Mouse (Mus musculus) hindbrain, embryonic 15.5 days (tissue): ENCODE data around the gene Klf16. TPM values are rescaled to one million over a fixed set of nuclear protein-coding genes. Genes with fewer than 3 reads are reported as not detected.

ENCODE experiments used
- ATAC-seq: fragments of 200-750 bp; cut with Nextera tagmentation; 2 replicates; pipeline ENCODE4 v1.8.0; 2017; ENCODE audit warnings: low read depth, moderate number of reproducible peaks, moderate TSS enrichment; ENCODE audit not compliant: low FRiP score
- H3K27ac ChIP-seq: fragments of 300-500 bp; sonication (generic); replicated peaks from 2 replicates; pipeline ENCODE4 v1.5.1; 2015; ENCODE audit warnings: mild to moderate bottlenecking, inconsistent platforms
- H3K27me3 ChIP-seq: fragments of 300-500 bp; sonication (generic); 2 replicates; pipeline ENCODE4 v1.6.1; 2015; ENCODE audit warnings: control low read depth, inconsistent platforms
- H3K36me3 ChIP-seq: fragments of 300-500 bp; sonication (generic); 2 replicates; pipeline ENCODE4 v1.6.1; 2015; ENCODE audit warnings: control low read depth, inconsistent platforms
- H3K4me1 ChIP-seq: fragments of 300-500 bp; sonication (generic); replicated peaks from 2 replicates; pipeline ENCODE4 v1.6.1; 2015; ENCODE audit warnings: control low read depth, inconsistent platforms
- H3K4me2 ChIP-seq: fragments of 300-500 bp; sonication (generic); 2 replicates; pipeline ENCODE4 v1.6.1; 2015; ENCODE audit warnings: moderate library complexity, mild to moderate bottlenecking, inconsistent platforms
- H3K4me3 ChIP-seq: fragments of 300-500 bp; sonication (generic); 2 replicates; pipeline ENCODE4 v1.5.1; 2015; ENCODE audit warnings: mild to moderate bottlenecking, inconsistent platforms
- H3K9ac ChIP-seq: fragments of 300-500 bp; sonication (generic); 2 replicates; pipeline ENCODE4 v1.6.1; 2015; ENCODE audit warnings: inconsistent platforms
- H3K9me3 ChIP-seq: fragments of 300-500 bp; sonication (generic); 2 replicates; pipeline ENCODE4 v1.6.1; 2016; ENCODE audit warnings: control low read depth, inconsistent platforms
- WGBS: fragments of 180-500 bp; shearing (Covaris S2); methylation state at CpG from one replicate; pipeline ENCODE4 v1.1.7; 2015; 5-methylcytosine and 5-hydroxymethylcytosine counted together
- polyA plus RNA-seq: library from polyadenylated mRNA; unstranded; fragments of >200 nt; fragmentation: Nextera tagmentation; extraction: Ambion mirVana; gene quantifications from 2 replicates; pipeline ENCODE4 v1.2.1, GENCODE M21; 2015

The Klf16 gene
- polyA plus RNA-seq, 1 experiment from 2014 or later = 6.7 TPM

DNA sequence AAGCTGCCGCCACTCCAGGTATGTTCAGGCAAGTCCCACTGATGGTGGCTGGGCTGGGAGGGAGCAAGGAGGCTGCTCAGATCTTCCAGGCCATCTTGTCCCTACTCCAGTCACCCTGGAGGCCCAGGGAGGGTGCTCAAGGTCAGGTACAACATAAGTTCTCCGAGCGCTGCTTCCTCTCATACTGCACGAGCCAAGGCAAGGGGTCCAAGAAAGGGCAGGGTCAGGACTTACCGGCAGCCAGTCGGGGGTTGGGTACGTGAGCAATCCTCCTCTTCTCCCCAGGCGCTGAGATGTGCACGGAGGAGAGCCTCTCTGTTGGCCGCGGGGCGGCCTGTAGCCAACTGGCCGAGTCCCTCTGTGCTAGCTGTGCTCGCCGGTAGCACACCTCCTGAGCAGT, 29.6 kb downstream of the Klf16 start:
- H3K27me3 ChIP-seq = no peaks in the 10 kb centered on the region
- H3K36me3 ChIP-seq = peaks cover 55% of the 10 kb centered on the region
- no peak for ATAC-seq
- 0 out of 2 replicates have a peak, but pooled peaks cover 3% of the 10 kb centered on the region for H3K4me1 ChIP-seq
- 90% methylated on average over 15 of the region's 15 CpGs for WGBS
- H3K27ac ChIP-seq = no peak overlapping the region
- H3K9me3 ChIP-seq = no peaks in the 10 kb centered on the region
- no peak overlapping the region for H3K4me2 ChIP-seq
- no peak overlapping the region for H3K9ac ChIP-seq
- H3K4me3 ChIP-seq = no peak overlapping the region

DNA sequence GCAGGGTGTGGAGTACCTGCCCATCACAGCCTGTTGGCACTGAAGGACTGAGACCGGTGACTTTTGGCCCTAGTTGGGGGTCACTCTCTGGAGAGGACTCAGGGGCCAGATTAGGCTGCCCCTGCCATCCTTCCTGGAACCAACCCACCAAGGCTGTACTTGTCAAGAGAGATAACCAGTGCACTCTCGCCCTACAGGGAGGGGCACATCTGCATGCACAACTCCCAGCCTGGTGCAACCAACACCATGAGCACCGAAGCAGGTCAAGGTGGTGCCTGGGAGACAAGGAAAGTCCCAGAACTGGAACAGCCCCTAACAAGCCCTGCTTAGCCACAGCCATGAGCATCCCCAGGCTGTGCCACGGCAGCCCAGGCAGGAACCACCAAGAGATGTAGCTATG, 30.2 kb downstream of the Klf16 start:
- H3K4me1 ChIP-seq = 0 out of 2 replicates have a peak, but pooled peaks cover 3% of the 10 kb centered on the region
- ATAC-seq = no peak
- no peak overlapping the region for H3K27ac ChIP-seq
- H3K36me3 ChIP-seq = peaks cover 60% of the 10 kb centered on the region
- no peak overlapping the region for H3K4me2 ChIP-seq
- no peak overlapping the region for H3K9ac ChIP-seq
- 96% methylated on average over 4 of the region's 4 CpGs for WGBS
- no peaks in the 10 kb centered on the region for H3K9me3 ChIP-seq
- no peak overlapping the region for H3K4me3 ChIP-seq
- no peaks in the 10 kb centered on the region for H3K27me3 ChIP-seq

DNA sequence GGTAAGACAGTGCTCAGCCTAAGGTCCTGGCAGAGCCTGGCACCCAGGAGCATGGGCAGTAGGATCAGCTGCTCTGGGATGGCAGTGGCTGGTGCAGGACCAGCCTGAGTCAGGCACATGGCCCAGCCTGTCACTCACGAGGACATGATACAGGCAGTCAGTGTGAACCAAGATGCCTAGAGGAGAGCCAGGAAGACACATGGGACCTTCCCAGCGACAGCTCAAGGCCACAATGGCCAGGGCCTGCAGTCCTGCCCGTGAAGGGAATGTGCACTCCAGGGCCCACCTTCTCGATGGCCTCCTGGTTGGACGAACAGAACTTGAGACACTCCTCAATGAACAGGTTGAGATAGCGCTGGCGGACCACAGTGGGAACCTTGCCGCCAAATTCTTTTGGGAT, 31.5 kb downstream of the Klf16 start:
- H3K27me3 ChIP-seq = no peaks in the 10 kb centered on the region
- H3K9ac ChIP-seq = no peak overlapping the region
- peaks cover 61% of the 10 kb centered on the region for H3K36me3 ChIP-seq
- H3K4me3 ChIP-seq = no peak overlapping the region
- H3K27ac ChIP-seq = no peak overlapping the region
- H3K4me1 ChIP-seq = 0 out of 2 replicates have a peak, but pooled peaks cover 3% of the 10 kb centered on the region
- no peaks in the 10 kb centered on the region for H3K9me3 ChIP-seq
- ATAC-seq = no peak
- WGBS = 94% methylated on average over 8 of the region's 8 CpGs
- H3K4me2 ChIP-seq = no peak overlapping the region

DNA sequence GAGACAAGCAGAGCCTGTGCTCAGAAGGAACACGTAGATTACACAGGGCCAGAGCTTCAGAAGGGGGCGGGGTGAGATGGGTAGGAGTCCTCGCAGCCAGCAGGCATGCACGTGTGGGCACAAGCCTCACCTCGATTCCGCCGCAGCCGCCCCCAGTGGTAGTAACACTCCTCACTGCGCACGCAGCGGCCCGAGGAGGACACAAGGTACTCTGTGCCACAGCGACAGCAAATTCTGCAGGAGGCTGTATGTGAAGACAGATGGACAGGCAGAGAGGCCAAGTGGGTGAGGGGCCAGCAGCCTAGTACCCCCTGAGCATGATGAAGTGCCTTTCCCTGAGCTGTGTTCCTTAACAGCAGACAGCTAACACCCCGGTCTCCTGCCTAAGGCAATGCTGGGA, 33.2 kb downstream of the Klf16 start:
- peaks cover 50% of the 10 kb centered on the region for H3K36me3 ChIP-seq
- 0 out of 2 replicates have a peak, but pooled peaks cover 6% of the 10 kb centered on the region for H3K27me3 ChIP-seq
- H3K4me2 ChIP-seq = no peak overlapping the region
- H3K9ac ChIP-seq = no peak overlapping the region
- 96% methylated on average over 14 of the region's 14 CpGs for WGBS
- no peak for ATAC-seq
- H3K9me3 ChIP-seq = no peaks in the 10 kb centered on the region
- H3K4me3 ChIP-seq = no peak overlapping the region
- no peak overlapping the region for H3K27ac ChIP-seq
- peaks cover 6% of the 10 kb centered on the region for H3K4me1 ChIP-seq

DNA sequence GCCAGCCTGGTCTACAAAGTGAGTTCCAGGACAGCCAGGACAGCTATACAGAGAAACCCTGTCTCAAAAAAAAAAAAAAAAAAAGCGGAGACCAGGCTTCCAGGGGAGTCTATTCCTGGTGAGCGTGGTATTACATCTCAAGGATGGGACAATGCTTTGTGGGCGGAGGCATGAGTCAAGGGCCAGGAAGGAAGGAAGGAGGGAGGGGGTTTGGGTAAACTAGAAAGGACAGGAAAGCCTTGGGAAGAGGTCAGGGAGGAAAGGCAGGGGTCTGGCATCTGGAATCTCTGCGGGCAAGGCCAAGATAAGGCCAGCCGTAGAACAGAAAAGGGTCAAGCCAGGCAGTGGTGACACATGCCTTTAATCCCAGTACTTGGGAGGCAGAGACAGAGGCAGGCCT, 37.6 kb downstream of the Klf16 start:
- Histone ChIP-seq H3K4me3 (no peak overlapping the region), H3K27me3 (peaks cover 35% of the 10 kb centered on the region), H3K9ac (no peak overlapping the region), H3K4me2 (no peak overlapping the region; the same call in 1 of the 2 replicates), H3K27ac (no peak overlapping the region), H3K9me3 (no peaks in the 10 kb centered on the region), H3K4me1 (peaks cover 11% of the 10 kb centered on the region), H3K36me3 (peaks cover 25% of the 10 kb centered on the region)
- ATAC-seq = no peak
- 73% methylated on average over 4 of the region's 5 CpGs for WGBS

DNA sequence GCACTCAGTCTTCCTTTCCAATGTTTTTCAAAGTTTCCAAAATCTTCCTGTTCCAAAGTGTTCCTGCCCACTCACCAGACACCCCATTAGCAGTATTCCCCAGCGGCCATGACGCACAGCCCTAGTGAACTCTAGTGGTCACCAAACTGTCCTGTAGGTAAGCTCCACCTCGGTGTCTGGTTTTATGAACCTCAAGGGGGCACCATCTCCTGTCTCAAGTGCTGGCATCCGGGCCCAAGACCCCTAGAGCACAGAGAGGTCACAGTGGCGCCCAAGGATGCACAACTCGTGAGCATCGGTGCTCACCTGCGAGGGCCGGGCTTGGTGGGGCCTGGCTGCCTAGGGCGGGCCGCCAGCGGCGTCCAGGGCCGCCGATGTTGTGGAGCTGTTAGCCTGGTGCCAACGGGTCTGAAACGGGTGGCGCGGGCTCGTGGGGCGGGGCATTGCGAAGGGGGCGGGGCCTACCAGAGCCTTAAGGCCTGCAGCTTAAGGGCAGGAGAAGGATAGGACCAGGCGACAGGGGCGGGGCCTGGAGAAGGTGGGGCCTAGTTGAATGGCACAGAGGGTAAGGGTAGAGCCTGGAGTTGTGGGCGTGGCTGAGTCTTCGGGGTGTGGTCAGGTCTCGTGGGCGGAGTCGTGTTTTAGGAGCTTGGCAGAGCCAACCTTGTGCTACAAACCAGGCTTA, 38.3 kb downstream of the Klf16 start, which contains the start of gene Atp8b3:
TSS of gene Atp8b3 (minus strand) at position 415 of the 685 bp plus-strand sequence.
- Histone ChIP-seq H3K27ac (no peak within 1 kb of the TSS), H3K36me3 (peaks cover 18% of the 10 kb centered on the region), H3K27me3 (peaks cover 35% of the 10 kb centered on the region), H3K9ac (no peak within 1 kb of the TSS), H3K4me3 (peak within 1 kb of the TSS; percentile 14; the same call in 1 of the 2 replicates), H3K9me3 (no peaks in the 10 kb centered on the region), H3K4me2 (peak within 1 kb of the TSS; percentile 46), H3K4me1 (peaks cover 11% of the 10 kb centered on the region)
- 3% methylated on average over 30 of the region's 30 CpGs for WGBS
- peak; percentile 51; the same call in 1 of the 2 replicates for ATAC-seq

DNA sequence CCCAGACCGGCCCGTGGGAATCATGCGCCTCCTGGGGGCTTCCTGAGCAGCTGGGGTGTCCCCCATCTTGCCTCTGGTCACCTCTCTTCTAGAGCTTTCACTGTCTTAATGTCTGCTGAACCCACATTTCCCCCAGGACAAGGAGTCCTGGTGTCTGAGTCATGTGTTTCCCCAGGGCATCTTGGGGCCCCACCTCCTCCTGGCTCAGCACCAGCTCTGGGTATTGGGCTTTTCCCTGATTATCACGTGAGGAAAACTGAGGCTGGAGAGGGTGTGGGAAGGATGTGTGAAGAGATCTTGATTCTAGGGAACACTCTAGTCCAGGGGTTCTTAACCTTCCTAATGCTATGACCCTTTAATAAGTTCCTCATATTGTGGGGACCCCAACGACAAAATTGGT, 38.9 kb downstream of the Klf16 start:
- no peak overlapping the region for H3K9ac ChIP-seq
- H3K9me3 ChIP-seq = no peaks in the 10 kb centered on the region
- no peak for ATAC-seq
- H3K4me3 ChIP-seq = no peak overlapping the region
- peaks cover 11% of the 10 kb centered on the region for H3K4me1 ChIP-seq
- no peak overlapping the region for H3K4me2 ChIP-seq
- H3K36me3 ChIP-seq = peaks cover 12% of the 10 kb centered on the region; the same call in 1 of the 2 replicates
- H3K27ac ChIP-seq = no peak overlapping the region
- WGBS = 65% methylated on average over 5 of the region's 5 CpGs
- peaks cover 35% of the 10 kb centered on the region for H3K27me3 ChIP-seq

DNA sequence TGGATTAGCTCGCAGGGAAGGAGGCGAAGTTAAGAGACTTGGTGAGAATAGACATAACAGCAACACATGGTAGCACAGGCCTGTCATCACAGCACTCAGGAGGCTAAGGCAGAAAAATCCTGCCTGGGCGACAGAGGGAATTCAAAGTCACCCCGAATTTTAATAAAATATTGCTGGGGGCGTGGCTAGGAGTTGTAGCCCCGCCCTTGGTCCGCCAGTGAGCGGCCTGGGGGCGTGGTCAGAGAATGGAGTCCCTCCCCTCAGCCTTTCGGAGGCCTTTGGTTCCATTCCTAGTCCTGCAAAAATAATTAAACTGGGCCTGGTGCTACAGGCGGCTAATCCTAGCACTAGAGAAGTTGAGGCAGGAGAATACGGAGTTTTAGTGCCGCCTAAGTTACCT, 41.4 kb downstream of the Klf16 start:
- no peak overlapping the region for H3K9ac ChIP-seq
- peaks cover 35% of the 10 kb centered on the region for H3K27me3 ChIP-seq
- peaks cover 11% of the 10 kb centered on the region for H3K4me1 ChIP-seq
- H3K9me3 ChIP-seq = no peaks in the 10 kb centered on the region
- ATAC-seq = no peak
- WGBS = 12% methylated on average over 13 of the region's 13 CpGs
- H3K4me3 ChIP-seq = no peak overlapping the region
- H3K4me2 ChIP-seq = no peak overlapping the region; the same call in 1 of the 2 replicates
- H3K27ac ChIP-seq = no peak overlapping the region
- H3K36me3 ChIP-seq = no peaks in the 10 kb centered on the region

DNA sequence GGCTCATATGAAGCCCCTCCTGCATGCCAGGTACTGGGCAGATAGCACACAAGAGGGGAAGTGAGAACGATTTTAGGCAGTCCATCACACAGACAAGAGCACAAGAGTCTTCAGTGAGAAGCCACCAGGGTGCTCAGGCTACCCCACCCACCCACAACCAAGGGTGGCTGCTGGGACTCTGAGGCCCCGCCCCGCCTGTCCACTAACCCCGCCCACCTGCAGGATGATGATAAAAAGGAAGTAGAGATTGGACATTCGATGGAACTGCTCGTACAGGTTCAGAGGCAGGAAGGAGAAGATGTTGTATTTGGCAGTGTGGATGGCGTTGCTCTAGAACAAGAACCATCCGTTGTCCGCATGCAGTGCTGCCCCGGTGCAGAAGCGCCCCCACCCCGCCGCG, 42.0 kb downstream of the Klf16 start:
- H3K27ac ChIP-seq = no peak overlapping the region
- peaks cover 31% of the 10 kb centered on the region for H3K27me3 ChIP-seq
- H3K9ac ChIP-seq = no peak overlapping the region
- no peak for ATAC-seq
- no peaks in the 10 kb centered on the region for H3K36me3 ChIP-seq
- 10% methylated on average over 13 of the region's 14 CpGs for WGBS
- H3K9me3 ChIP-seq = no peaks in the 10 kb centered on the region
- H3K4me1 ChIP-seq = peaks cover 11% of the 10 kb centered on the region
- H3K4me2 ChIP-seq = peak overlapping the region; percentile 29; the same call in 1 of the 2 replicates
- H3K4me3 ChIP-seq = no peak overlapping the region

DNA sequence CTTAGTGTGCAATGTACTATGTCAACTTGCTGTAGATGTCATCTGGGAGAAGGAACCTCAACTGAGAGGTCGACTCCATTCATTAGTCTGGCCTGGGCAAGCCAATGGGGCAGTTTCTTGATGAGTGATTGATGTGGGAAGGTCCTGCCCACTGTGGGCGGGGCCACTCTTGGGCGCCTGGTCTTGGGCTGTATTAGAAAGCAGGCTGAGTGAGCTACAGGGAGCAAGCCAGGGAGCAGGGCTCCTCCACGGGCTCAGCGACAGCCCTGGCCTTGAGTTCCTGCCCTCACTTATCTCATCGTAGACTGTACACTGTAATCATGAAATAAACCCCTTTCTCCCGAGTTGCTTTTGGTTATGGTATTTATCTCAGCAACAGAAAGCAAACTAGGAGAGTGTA, 43.4 kb downstream of the Klf16 start:
- Histone ChIP-seq H3K27me3 (peaks cover 27% of the 10 kb centered on the region), H3K9me3 (no peaks in the 10 kb centered on the region), H3K9ac (no peak overlapping the region), H3K27ac (no peak overlapping the region), H3K36me3 (no peaks in the 10 kb centered on the region), H3K4me2 (no peak overlapping the region), H3K4me1 (peaks cover 6% of the 10 kb centered on the region), H3K4me3 (no peak overlapping the region)
- ATAC-seq = peak; percentile 21; the same call in 1 of the 2 replicates
- WGBS = 14% methylated on average over 7 of the region's 7 CpGs

DNA sequence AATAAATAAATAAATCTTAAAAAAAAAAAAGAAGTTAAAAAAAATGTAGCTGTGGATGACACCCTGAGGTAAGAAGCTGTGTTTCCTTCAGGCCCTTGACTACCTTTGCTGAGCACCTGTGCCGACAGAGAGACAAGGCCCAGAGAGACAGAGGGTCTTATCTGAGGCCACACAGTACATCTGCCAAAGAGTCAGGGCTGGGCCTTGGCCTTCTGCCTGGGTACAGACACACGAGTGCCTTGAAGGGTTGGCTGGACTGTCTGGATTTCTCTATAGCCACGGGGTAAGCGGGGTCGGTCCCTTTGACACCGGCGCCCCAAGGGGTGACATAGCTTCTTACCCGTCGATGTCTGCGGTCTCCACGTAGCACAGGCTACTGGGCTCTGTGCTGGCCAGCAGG, 44.3 kb downstream of the Klf16 start:
- Histone ChIP-seq H3K4me3 (no peak overlapping the region), H3K4me1 (0 out of 2 replicates have a peak, but pooled peaks cover 5% of the 10 kb centered on the region), H3K4me2 (no peak overlapping the region), H3K9me3 (no peaks in the 10 kb centered on the region), H3K27me3 (peaks cover 19% of the 10 kb centered on the region), H3K27ac (no peak overlapping the region), H3K36me3 (no peaks in the 10 kb centered on the region), H3K9ac (no peak overlapping the region)
- 83% methylated on average over 11 of the region's 11 CpGs for WGBS
- no peak for ATAC-seq

DNA sequence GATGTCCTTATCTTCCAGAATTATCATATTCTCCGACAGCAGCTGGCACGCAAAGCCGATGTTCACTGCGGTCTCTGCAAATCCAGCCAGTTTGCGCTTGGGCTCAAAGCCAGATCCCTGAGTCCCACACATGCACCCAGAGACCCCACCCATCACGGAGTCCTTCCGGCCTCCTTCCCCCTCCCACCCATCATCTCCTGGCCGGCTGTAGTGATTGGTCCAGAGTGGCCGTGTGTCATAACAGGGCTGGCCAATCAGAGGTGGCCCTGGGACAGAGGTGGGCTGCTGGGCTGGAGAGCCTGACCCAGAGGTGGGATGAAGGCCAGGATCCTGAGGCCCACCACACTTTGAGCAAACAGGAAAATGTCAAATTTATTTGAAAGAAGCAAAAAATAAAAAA, 50.9 kb downstream of the Klf16 start:
- peak overlapping the region; percentile 48 for H3K4me2 ChIP-seq
- peak overlapping the region; percentile 23 for H3K4me3 ChIP-seq
- ATAC-seq = peak; percentile 88
- no peaks in the 10 kb centered on the region for H3K9me3 ChIP-seq
- no peaks in the 10 kb centered on the region for H3K36me3 ChIP-seq
- 0 out of 2 replicates have a peak overlapping the region, but pooled peaks have one; percentile 13 for H3K9ac ChIP-seq
- no peak overlapping the region for H3K27ac ChIP-seq
- no peaks in the 10 kb centered on the region for H3K27me3 ChIP-seq
- no peaks in the 10 kb centered on the region; the same call in 1 of the 2 replicates for H3K4me1 ChIP-seq
- 28% methylated on average over 9 of the region's 9 CpGs for WGBS
